Mouse (Mus musculus): ENCODE results near the gene Ccnl1.

- TF ChIP-seq POLR2A (IDR thresholded peaks at IDR 0.05; ENCODE audit: insufficient read depth, low read depth, low read length) (peak; percentile 36; the same call in 1 of the 2 replicates), CTCF (IDR thresholded peaks at IDR 0.05) (0 out of 2 replicates have a peak, but pooled peaks have one; percentile 3), EP300 (IDR thresholded peaks at IDR 0.05; ENCODE audit: insufficient read depth, low read depth, low read length) (no peak)
Observed at GRCm38 (mm10) chr3:65927685-65928084, 30.4 kb downstream of the Ccnl1 start.

All from heart, adult 2 months (tissue).